Mouse (Mus musculus): ENCODE data around the gene Spata1. TPM values are rescaled to one million over a fixed set of nuclear protein-coding genes. Genes with fewer than 3 reads are reported as not detected.

Gene Spata1
- polyA plus RNA-seq, 1 experiment from 2014 or later, result 5.7 TPM

DNA sequence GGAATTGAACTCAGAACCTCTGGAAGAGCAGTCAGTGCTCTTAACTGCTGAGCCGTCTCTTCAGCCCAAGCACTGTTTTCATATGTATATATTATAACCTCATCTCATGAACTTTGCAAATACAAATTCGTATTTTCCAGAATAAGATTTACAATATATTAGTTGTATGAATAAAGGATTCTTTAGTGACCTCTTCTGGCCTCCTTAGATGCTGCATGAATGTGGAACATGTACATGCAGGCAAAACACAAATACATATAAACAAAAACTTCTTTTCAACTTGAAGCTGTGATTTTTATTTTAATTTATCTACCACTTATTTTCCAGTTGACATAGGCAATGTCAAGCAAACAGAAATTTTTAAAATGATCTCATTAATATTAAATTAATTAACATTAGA, 17.5 kb downstream of the Spata1 start:
- Histone ChIP-seq H3K9ac (replicated peaks; ENCODE audit: low read length) (no peak overlapping the region), H3K27ac (replicated peaks; ENCODE audit: low read depth, low read length) (no peak overlapping the region), H3K4me3 (ENCODE audit: low read depth, low read length) (no peak overlapping the region), H3K4me2 (ENCODE audit: low read depth, low read length) (no peak overlapping the region), H3K36me3 (replicated peaks; ENCODE audit: control insufficient read depth, insufficient read depth, low read depth, low read length) (no peaks in the 10 kb centered on the region), H3K4me1 (ENCODE audit: control insufficient read depth, insufficient read depth, low read length) (no peaks in the 10 kb centered on the region), H3K27me3 (ENCODE audit: control insufficient read depth, insufficient read depth, low read length) (no peaks in the 10 kb centered on the region), H3K9me3 (replicated peaks; ENCODE audit: control insufficient read depth, low read length) (no peaks in the 10 kb centered on the region)
- WGBS, result 81% methylated on average over 2 of the region's 2 CpGs
- DNase-seq (ENCODE audit: low spot score) (no peak), ATAC-seq (replicated peaks; ENCODE audit: insufficient number of reproducible peaks, low FRiP score, low TSS enrichment, low read depth) (no peak)

GRCm38 (mm10) chr3:146474428-146474827, 25.1 kb downstream of the Spata1 start:
- H3K4me2 ChIP-seq (ENCODE audit: low read depth, low read length), result no peak overlapping the region
- DNase-seq (ENCODE audit: low spot score) (no peak), ATAC-seq (replicated peaks; ENCODE audit: insufficient number of reproducible peaks, low FRiP score, low TSS enrichment, low read depth) (no peak)
- no peak overlapping the region for H3K9ac ChIP-seq (replicated peaks; ENCODE audit: low read length)
- H3K27ac ChIP-seq (replicated peaks; ENCODE audit: low read depth, low read length), result no peak overlapping the region
- WGBS, result 98% methylated on average over 3 of the region's 3 CpGs
- no peaks in the 10 kb centered on the region for H3K27me3 ChIP-seq (ENCODE audit: control insufficient read depth, insufficient read depth, low read length)
- no peaks in the 10 kb centered on the region for H3K36me3 ChIP-seq (replicated peaks; ENCODE audit: control insufficient read depth, insufficient read depth, low read depth, low read length)
- H3K4me1 ChIP-seq (ENCODE audit: control insufficient read depth, insufficient read depth, low read length), result no peaks in the 10 kb centered on the region
- no peak overlapping the region for H3K4me3 ChIP-seq (ENCODE audit: low read depth, low read length)
- no peaks in the 10 kb centered on the region for H3K9me3 ChIP-seq (replicated peaks; ENCODE audit: control insufficient read depth, low read length)

DNA sequence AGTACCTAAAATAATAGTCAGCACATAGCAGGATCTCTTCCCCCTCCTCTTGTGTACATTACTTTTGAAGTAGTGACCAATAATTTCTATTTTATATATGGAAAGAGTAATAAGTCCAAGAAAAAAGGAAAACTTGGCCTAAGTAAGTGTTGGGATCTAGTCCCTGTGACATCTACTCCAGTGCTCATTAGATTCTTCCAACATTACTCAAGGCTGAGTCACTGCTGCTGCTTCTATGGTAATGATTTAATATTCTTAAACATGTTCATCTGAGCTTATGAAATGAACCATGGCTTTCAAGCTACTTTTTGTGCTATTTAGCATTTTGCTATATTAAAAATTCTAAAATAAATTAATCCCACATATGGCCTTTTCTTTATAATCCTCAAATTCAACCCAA, 25.8 kb downstream of the Spata1 start:
- Histone ChIP-seq H3K4me2 (ENCODE audit: low read depth, low read length) (no peak overlapping the region), H3K27me3 (ENCODE audit: control insufficient read depth, insufficient read depth, low read length) (no peaks in the 10 kb centered on the region), H3K4me1 (ENCODE audit: control insufficient read depth, insufficient read depth, low read length) (no peaks in the 10 kb centered on the region), H3K9ac (replicated peaks; ENCODE audit: low read length) (no peak overlapping the region), H3K9me3 (replicated peaks; ENCODE audit: control insufficient read depth, low read length) (no peaks in the 10 kb centered on the region), H3K27ac (replicated peaks; ENCODE audit: low read depth, low read length) (no peak overlapping the region), H3K4me3 (ENCODE audit: low read depth, low read length) (no peak overlapping the region), H3K36me3 (replicated peaks; ENCODE audit: control insufficient read depth, insufficient read depth, low read depth, low read length) (no peaks in the 10 kb centered on the region)
- DNase-seq (ENCODE audit: low spot score), result no peak
- ATAC-seq (replicated peaks; ENCODE audit: insufficient number of reproducible peaks, low FRiP score, low TSS enrichment, low read depth), result no peak

- no peak overlapping the region for H3K4me3 ChIP-seq (ENCODE audit: low read depth, low read length)
- no peak for ATAC-seq (replicated peaks; ENCODE audit: insufficient number of reproducible peaks, low FRiP score, low TSS enrichment, low read depth)
- H3K36me3 ChIP-seq (replicated peaks; ENCODE audit: control insufficient read depth, insufficient read depth, low read depth, low read length), result no peaks in the 10 kb centered on the region
- no peak overlapping the region for H3K9ac ChIP-seq (replicated peaks; ENCODE audit: low read length)
- H3K27ac ChIP-seq (replicated peaks; ENCODE audit: low read depth, low read length), result no peak overlapping the region
- no peaks in the 10 kb centered on the region for H3K27me3 ChIP-seq (ENCODE audit: control insufficient read depth, insufficient read depth, low read length)
- H3K4me2 ChIP-seq (ENCODE audit: low read depth, low read length), result no peak overlapping the region
- H3K4me1 ChIP-seq (ENCODE audit: control insufficient read depth, insufficient read depth, low read length), result no peaks in the 10 kb centered on the region
- DNase-seq (ENCODE audit: low spot score), result no peak
- H3K9me3 ChIP-seq (replicated peaks; ENCODE audit: control insufficient read depth, low read length), result no peaks in the 10 kb centered on the region
- WGBS, result 67% methylated on average over 4 of the region's 4 CpGs
These were observed 26.9 kb downstream of the Spata1 start for GRCm38 (mm10) chr3:146472657-146473056.

- Histone ChIP-seq H3K4me3 (ENCODE audit: low read depth, low read length) (no peak overlapping the region), H3K27me3 (ENCODE audit: control insufficient read depth, insufficient read depth, low read length) (no peaks in the 10 kb centered on the region), H3K36me3 (replicated peaks; ENCODE audit: control insufficient read depth, insufficient read depth, low read depth, low read length) (no peaks in the 10 kb centered on the region), H3K9ac (replicated peaks; ENCODE audit: low read length) (no peak overlapping the region), H3K4me1 (ENCODE audit: control insufficient read depth, insufficient read depth, low read length) (no peaks in the 10 kb centered on the region), H3K4me2 (ENCODE audit: low read depth, low read length) (no peak overlapping the region), H3K27ac (replicated peaks; ENCODE audit: low read depth, low read length) (no peak overlapping the region), H3K9me3 (replicated peaks; ENCODE audit: control insufficient read depth, low read length) (no peaks in the 10 kb centered on the region)
- DNase-seq (ENCODE audit: low spot score), result no peak
- ATAC-seq (replicated peaks; ENCODE audit: insufficient number of reproducible peaks, low FRiP score, low TSS enrichment, low read depth), result no peak
- WGBS, result 79% methylated on average over 2 of the region's 2 CpGs
These were observed 30.3 kb downstream of the Spata1 start for GRCm38 (mm10) chr3:146469226-146469625.

GRCm38 (mm10) chr3:146462939-146463338, 36.6 kb downstream of the Spata1 start:
- WGBS, result 56% methylated on average over 2 of the region's 2 CpGs
- ATAC-seq (replicated peaks; ENCODE audit: insufficient number of reproducible peaks, low FRiP score, low TSS enrichment, low read depth), result no peak
- H3K4me3 ChIP-seq (ENCODE audit: low read depth, low read length), result no peak overlapping the region

GRCm38 (mm10) chr3:146451375-146451774, 48.2 kb downstream of the Spata1 start:
- Histone ChIP-seq H3K27ac (replicated peaks; ENCODE audit: low read depth, low read length) (no peak overlapping the region), H3K4me3 (ENCODE audit: low read depth, low read length) (no peak overlapping the region), H3K9me3 (replicated peaks; ENCODE audit: control insufficient read depth, low read length) (no peaks in the 10 kb centered on the region), H3K4me2 (ENCODE audit: low read depth, low read length) (no peak overlapping the region), H3K9ac (replicated peaks; ENCODE audit: low read length) (no peak overlapping the region), H3K4me1 (ENCODE audit: control insufficient read depth, insufficient read depth, low read length) (no peaks in the 10 kb centered on the region), H3K27me3 (ENCODE audit: control insufficient read depth, insufficient read depth, low read length) (no peaks in the 10 kb centered on the region), H3K36me3 (replicated peaks; ENCODE audit: control insufficient read depth, insufficient read depth, low read depth, low read length) (no peaks in the 10 kb centered on the region)
- ATAC-seq (replicated peaks; ENCODE audit: insufficient number of reproducible peaks, low FRiP score, low TSS enrichment, low read depth), result no peak
- DNase-seq (ENCODE audit: low spot score), result no peak
- WGBS, result 83% methylated on average over 5 of the region's 5 CpGs

More at GRCm38 (mm10) chr3:146462939-146463338, 36.6 kb downstream of the Spata1 start:
- Histone ChIP-seq H3K9ac (replicated peaks; ENCODE audit: low read length) (no peak overlapping the region), H3K4me1 (ENCODE audit: control insufficient read depth, insufficient read depth, low read length) (no peaks in the 10 kb centered on the region), H3K36me3 (replicated peaks; ENCODE audit: control insufficient read depth, insufficient read depth, low read depth, low read length) (no peaks in the 10 kb centered on the region), H3K9me3 (replicated peaks; ENCODE audit: control insufficient read depth, low read length) (no peaks in the 10 kb centered on the region), H3K27me3 (ENCODE audit: control insufficient read depth, insufficient read depth, low read length) (no peaks in the 10 kb centered on the region), H3K27ac (replicated peaks; ENCODE audit: low read depth, low read length) (no peak overlapping the region), H3K4me2 (ENCODE audit: low read depth, low read length) (no peak overlapping the region)
- no peak for DNase-seq (ENCODE audit: low spot score)

DNA sequence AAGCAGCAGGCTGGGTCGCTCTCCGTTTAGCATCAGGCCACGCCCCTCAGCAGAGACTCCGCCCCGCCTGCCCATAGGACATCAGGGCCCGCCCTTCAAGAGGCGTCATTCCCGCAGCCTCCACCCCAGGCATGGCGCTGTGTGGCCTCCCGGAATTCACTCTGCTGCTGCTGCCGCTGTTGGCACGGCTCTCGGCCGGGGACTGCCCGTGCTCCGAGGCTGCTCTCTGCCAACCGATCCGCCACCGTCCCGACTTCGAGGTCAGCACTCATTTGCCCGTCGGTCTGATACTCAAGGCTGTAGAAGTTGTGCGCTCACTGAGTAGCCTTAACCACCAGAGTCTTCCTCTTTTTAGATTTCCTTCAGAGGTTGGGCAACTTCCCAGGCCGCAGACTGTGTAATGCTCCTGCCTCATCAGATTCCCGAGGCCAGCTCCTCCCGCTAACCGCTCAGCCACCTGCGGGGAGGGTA, 49.1 kb downstream of the Spata1 start:
- Histone ChIP-seq H3K36me3 (replicated peaks; ENCODE audit: control insufficient read depth, insufficient read depth, low read depth, low read length) (no peaks in the 10 kb centered on the region), H3K27me3 (ENCODE audit: control insufficient read depth, insufficient read depth, low read length) (no peaks in the 10 kb centered on the region), H3K9me3 (replicated peaks; ENCODE audit: control insufficient read depth, low read length) (no peaks in the 10 kb centered on the region), H3K4me3 (ENCODE audit: low read depth, low read length) (peak overlapping the region; percentile 58), H3K9ac (replicated peaks; ENCODE audit: low read length) (peak overlapping the region; percentile 74), H3K4me1 (ENCODE audit: control insufficient read depth, insufficient read depth, low read length) (no peaks in the 10 kb centered on the region), H3K27ac (replicated peaks; ENCODE audit: low read depth, low read length) (no peak overlapping the region; the same call in 1 of the 2 replicates), H3K4me2 (ENCODE audit: low read depth, low read length) (peak overlapping the region; percentile 65)
- DNase-seq (ENCODE audit: low spot score) (peak; percentile 96), ATAC-seq (replicated peaks; ENCODE audit: insufficient number of reproducible peaks, low FRiP score, low TSS enrichment, low read depth) (peak; percentile 97)
- under 1% methylated on average over 29 of the region's 29 CpGs for WGBS

All from embryonic facial prominence, embryonic 11.5 days (tissue).